Mouse (Mus musculus): ENCODE measurements around the gene A230072I06Rik.

The A230072I06Rik gene

DNA sequence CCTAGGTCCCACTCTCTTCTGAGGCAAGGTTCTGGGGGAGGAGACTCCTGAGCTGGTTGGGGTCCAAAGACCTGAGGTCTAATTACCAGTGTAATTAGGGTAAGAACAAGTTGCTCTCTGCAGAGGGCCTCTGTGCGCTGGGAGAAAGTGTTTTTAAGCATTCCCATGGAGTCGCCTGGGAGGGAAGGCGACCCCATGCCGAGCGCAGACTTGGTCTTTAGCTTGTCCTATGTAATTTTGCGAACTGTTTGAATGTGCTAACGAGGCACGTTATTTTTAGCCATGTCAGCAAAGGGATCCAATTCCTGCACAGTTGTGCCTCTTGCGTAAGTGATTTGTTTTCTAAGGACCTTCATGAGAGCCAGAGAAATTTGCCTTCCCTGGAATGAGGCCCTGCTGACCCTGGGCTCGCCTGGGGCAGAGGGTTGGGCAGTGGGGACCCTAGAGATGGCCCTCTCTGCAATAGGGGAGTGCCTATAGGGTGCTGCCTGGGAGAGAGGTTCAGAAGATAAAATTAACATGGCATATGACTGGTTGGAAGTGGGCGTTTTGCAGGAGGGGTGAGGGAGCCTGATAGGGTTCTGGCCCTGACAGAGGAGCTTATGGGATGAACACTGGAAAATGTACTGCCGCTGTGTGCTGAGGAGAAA, at the start of gene A230072I06Rik:
TSS of gene A230072I06Rik (plus strand) at position 157 of the 650 bp plus-strand sequence.
- no peak for DNase-seq (ENCODE audit: extremely low read depth, insufficient read length, low spot score)

DNA sequence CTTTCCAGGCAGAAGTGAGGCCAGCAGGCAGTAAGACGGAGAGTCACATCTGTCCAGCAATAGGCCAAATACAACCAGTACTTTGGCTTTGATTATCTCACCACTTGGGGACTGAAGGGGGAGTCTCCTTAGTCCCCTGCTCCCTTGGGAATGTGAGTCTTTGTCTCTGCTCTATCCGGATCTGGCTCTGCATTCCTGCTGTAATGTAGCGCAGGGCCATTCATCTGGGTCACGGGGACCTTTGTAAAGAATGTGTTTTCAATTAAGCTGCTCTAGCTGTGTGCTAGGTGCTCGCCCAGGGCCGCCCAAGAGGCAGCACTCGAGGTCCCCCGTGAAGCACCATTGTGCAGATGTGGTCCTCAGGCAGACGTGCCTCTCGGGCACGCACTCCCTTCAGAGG, 44.6 kb upstream of the A230072I06Rik start:
- DNase-seq (ENCODE audit: extremely low read depth, insufficient read length, low spot score), result no peak

DNA sequence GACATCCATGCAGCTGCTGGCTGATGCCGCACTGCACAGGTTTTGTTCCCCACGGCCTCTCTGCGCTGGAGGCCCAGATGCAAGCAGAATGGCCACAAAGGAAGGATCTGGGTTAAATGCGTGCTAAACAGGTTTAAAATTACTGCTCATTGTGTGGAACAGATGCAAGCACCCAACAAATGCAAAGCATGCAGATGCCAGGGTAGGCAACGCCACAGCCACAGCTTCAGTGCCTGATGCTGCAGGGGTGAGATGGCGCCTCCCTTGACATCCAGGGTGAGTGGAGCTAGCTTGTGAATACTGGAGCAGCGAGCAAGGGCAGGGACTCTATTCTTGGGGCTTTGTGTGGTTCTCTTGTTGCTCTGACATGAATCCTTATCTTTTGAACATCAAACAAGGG, 39.8 kb upstream of the A230072I06Rik start:
- no peak for DNase-seq (ENCODE audit: extremely low read depth, insufficient read length, low spot score)

DNA sequence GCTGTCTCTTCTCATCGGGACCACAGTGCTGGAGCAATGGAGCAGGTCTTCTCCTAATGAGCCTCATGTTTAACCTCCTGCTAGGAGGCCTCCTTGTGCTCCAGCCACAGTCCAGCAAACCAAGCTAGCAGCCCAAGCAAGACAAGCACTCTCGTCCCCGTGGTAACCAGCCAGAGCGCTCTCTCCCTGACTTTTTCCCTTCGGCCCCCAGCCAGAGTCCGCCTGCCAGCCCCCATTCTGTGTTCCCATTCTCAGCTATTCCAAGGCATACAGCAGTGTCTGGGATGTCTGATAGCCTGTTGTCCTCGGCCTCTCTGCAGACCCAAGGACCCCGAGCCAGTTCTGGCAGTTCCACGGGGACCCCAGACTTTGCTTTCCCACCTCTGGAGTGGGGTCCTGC, 38.5 kb upstream of the A230072I06Rik start:
- no peak for DNase-seq (ENCODE audit: extremely low read depth, insufficient read length, low spot score)

DNA sequence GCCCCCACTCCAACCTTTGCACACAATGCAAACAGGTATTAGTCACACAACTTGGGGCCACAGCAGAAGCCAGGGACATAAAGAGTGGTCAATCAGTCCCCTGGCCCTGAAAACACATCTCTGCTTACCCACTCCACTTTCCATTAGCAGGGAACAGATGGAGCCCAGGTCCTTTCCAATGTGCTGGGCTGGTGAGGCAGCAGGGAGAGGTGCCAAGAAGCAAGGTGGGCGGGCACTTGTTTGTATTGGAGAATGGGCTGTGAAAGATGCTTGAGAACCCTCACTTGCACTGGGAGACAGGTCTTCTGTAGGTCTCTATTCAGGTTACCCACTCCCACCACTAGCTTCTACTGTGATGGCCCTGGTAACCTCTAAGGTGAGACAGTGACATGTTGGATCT, 34.9 kb upstream of the A230072I06Rik start:
- no peak for DNase-seq (ENCODE audit: extremely low read depth, insufficient read length, low spot score)

DNA sequence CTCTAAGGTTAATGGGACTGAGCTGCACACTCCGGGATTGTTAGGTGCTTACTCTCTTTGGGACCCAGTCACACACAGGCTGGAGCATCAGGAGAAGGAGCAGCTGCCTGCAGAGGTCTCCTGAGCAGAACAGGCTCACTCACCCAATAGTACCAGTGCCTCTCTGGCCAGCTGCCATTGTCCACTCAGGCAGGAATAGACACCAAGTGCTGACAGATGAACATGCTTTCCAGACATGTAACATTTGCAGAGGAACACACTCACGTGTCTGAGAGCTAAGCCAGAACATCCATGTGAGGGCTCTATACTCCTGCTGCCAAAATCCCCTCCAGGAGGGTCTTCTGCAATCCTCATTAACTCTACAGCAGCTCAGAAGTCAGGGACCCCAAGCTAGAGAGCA, 18.7 kb upstream of the A230072I06Rik start:
- DNase-seq (ENCODE audit: extremely low read depth, insufficient read length, low spot score), result no peak

DNA sequence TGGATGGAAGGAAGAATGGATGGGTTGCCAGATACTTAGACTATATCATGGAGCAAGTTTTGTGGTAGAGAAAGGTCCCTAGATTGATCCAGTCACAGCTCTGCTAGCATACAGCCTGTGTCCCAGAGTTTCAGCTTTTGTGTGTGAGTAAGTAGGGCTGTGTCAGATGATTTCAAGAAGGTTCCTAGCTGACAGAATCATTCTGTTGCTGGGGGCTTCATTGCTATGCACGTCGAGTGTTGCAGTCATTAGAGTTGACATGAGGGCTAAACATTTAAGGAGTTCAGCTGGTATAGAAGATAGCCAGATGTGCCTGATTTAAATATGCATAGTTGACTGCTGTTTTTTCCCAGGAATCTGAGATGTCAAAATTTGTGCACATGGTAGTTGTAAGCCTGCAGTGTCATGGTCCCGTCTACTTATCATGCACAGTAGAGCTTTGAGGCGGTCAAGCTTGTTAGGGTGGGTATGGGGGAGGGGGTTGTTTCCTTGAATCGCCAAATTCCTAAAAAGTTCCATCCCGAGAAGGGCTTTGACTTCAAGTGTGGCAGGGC, 18.1 kb upstream of the A230072I06Rik start:
- DNase-seq (ENCODE audit: extremely low read depth, insufficient read length, low spot score), result no peak

DNA sequence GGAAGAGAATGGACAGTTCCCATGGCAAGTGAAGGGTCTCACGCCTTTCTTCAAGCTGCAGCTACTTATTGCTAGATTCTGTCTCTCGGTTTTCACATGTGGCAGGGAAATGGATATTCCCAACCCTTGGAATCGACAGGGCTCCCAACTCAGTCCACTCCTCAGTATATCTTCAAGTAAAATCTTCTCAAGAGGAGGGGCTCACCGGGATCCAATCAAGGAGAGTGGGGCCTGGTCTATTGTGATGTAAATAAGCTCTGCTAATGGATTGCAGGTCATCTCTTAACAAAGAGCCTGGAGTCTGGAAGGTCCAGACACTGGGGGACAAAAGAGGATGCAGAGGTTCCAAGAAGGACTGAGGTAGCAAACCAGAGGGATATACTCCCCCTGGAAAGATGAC, 17.1 kb upstream of the A230072I06Rik start:
- DNase-seq (ENCODE audit: extremely low read depth, insufficient read length, low spot score), result no peak

DNA sequence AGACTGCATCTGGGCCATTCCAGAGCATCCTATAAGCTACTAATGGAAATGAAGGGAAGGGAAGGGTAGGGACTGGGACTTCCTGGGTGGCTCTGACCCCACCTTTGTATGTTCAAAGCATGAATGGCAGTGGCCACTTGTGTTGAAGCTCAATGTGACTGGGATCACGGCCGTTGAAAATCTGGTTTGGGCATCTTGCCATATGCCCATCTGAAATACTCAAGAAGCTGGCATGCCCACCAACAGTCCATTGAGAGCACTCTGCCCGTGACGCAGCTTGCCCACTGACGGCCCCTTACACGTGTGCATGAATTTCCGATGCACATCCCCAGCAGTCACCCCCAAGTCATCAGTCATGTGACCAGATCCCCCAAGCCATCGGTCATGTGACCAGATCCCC, 13.6 kb upstream of the A230072I06Rik start:
- DNase-seq (ENCODE audit: extremely low read depth, insufficient read length, low spot score), result no peak

DNA sequence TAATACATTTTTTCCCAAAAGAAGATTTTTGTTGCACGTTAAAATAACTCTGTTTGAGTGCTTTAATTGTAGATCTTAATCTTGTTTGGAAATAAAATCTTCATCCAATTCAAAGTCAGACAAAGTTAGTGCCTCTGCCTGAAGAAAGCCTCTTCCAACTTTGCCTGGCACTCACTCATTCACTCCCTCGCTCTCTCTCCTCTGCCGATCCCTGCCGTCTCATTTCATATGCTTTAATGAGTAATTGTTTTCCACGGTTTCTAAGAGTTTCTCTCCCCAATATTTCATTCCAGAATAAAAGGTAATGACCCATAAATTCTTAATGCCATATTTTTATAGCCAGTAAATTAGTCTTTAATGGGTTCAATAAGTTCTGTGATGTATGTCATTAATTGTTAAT, 10.8 kb upstream of the A230072I06Rik start:
- no peak for DNase-seq (ENCODE audit: extremely low read depth, insufficient read length, low spot score)

DNA sequence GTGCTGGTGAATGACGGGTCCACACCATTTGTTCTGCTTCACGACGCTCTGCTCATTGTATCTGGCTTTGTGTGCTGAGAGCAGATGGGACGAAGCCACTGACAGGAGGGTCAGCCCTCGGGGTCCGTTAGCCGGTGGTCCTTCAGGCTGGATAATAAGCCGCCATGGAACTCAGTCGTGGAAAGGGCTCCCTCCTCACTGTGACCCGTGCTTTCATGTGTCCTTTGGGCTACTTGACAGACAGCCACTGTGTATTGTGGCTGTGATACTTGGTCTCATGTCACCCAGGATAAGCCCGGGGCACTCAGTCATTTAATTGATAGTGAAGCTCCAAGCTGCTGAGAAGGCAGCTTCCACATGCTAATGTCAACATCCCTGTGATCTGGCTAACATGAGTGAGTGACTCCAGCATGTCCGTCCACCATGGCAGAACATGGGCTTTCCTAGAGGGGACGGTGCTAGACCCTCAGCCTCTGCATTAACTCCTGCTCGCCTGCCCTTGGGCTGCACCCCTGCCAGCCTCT, 10.3 kb upstream of the A230072I06Rik start:
- DNase-seq (ENCODE audit: extremely low read depth, insufficient read length, low spot score), result no peak

DNA sequence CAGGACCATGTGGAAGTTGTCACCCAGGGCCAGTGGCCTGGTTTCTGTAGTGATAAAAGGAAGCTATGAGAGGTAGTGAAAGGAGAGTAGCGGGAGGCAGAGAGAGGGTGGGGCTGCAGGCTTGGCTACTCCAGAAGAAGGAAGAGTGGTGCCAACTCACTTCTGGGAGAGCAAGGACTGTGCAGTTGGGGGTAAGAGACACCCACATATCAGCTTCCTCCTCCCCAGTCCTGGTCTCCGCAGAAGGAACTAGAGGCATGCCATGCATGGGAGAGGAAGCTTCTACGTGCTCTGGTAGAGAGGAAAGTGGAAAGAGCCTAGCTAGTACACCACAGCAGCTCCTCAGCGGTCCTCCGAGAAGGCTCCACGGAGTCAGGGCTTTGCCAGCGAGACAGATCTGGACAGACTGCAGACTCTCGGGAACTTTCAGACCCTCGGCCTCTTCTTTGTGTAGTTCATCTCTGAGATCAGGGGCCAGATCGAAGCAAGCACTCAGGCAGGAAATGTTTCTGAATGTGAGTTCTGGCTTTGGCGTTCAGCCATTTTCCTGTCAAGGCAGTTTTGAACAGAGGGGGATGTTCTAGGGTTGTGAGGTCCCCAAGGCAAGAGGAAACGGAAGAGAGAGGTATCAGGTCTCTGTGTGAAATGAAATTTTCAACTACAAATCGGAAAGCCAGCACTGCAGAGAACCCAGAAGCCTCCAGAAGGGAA, 1.0 kb downstream of the A230072I06Rik start:
- DNase-seq (ENCODE audit: extremely low read depth, insufficient read length, low spot score), result no peak

DNA sequence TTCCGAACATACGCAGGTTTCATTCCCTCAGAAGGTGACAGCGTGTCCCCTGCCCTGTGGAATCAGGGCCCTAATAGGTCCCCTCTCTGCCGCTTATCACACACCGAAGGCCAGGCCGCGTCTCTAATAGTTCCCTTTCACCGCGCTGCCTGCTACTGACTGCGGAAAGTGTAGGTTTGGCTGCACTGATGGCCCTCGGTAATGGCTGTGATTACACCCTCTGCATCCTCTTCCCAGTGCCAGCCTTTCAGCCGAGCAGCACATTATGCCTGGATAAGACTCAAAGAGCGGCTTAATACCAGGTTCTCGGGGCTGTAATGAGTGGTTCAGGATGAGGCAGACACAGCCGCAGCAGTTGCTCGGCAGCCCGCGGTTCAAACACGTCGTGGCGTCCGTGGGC, 3.5 kb downstream of the A230072I06Rik start:
- no peak for DNase-seq (ENCODE audit: extremely low read depth, insufficient read length, low spot score)

DNA sequence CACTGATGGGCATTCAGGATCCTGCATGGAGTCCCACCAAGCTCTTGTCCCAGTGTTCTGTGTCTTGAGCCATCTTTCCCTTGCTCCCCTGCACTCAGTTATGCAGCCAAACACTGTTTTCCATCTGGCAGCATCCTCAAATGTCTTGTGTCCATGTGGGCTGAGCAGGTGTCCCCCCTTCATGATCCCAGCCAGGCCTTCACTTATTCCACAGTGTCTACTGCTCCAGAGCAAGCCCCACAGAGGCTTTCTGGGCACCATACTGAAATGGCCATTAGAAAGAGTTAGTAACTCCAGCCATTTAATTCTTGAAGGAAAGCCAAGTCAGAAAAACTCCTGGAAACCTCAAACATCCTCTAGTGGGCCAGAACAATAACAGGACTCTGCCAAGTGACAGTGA, 11.9 kb downstream of the A230072I06Rik start:
- no peak for DNase-seq (ENCODE audit: extremely low read depth, insufficient read length, low spot score)

DNA sequence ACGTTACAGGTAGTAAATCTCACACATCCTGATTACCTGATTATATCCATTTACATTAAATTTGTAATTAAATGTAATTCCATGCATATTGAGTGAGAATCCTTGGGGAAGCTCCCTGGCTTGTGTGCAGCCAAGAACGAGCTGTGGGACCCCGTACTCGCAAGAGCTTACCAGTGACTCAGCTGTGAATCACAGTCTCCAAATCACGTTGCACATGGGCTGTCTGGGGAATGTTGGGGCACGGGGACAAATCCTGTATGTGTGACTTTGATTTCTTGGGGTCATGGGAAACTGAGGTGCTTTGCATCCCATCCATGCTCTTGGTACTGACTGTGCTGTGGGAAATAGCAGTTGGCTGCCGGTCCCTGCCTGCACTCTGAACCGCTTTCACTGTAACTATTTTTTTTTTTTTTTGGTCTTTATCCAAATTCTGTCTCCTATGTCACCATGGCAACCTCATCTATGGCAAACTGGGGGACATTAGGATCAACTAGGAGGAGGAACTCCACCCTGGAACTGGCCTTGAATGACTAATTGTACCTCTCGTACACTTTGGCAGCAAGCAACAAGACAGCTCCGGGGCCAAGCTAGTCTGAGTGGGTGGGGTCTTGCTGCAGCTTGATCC, 19.8 kb downstream of the A230072I06Rik start:
- no peak for DNase-seq (ENCODE audit: extremely low read depth, insufficient read length, low spot score)

DNA sequence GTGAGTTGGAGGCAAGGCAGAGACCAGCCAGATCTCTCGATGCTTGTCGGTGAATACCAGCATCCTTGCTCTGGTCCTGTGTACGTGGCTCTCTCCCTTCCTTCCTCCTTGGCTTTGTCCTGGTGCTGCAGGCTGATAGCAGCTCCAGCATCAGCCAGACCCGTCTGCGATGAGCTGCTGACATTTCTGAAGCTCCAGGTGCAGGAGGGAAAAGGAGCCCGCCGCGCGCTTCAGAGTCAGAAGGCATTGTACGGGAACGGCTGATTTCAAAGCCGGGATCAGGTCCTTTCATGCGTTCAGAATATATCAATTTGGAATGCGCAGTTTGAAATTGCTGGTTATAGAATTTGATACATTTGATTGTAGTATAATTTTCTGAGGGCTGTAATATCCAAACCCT, 23.4 kb downstream of the A230072I06Rik start:
- no peak for DNase-seq (ENCODE audit: extremely low read depth, insufficient read length, low spot score)

DNA sequence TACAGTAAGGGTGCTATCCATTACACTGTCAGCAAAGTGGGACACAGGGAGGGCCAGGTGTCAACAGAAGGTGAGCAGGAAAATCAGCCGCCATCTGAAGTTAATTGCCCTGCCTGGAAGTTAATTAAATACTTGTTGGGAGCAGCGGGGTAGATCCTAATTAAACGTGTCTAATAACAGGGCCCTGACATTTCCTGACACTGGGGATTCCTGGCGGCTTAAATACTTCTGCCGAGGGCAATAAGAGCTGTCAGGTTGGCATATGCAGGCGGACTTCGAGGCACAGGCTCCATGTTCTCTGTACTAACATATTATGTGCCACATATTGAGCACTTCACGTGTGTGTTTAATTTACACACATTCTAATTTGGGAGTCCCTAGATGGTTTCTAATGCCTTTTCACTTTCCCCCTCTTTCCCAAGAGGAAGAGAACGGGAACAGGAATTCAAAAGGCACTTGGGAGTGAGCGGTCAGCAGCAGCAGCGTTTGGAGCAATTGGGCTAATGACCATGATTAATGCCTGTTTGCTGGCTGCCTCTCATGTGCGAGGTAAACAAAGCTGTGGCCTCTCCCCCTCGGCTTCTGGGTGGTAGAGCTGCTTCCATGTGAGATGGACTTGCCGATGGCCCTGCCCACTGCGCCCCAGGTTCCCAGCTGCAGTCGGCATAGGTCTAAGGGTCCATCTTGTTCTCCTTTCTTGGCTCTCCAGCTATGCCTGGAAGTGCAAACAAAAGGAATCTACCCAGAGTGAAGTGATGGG, 34.5 kb downstream of the A230072I06Rik start:
- DNase-seq (ENCODE audit: extremely low read depth, insufficient read length, low spot score), result no peak

DNA sequence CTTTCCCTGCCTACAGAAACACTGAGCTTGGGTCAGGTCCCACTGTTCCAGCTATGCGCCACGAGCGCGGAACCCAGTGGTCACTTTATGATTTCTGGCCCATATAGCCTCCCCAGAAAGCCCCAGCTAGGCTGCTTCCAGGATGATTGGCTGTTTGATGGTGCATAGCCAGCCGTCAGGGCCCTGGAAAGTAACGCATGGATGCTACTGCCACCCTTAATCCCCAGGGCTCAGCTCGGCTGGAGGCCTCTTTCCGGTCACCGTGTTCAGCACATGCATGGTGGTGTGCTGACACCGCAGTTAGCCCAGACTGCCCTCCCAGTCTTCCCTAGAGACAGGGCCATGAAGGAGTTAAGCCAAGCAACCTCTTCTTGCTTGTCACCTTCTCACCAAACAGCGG, 35.6 kb downstream of the A230072I06Rik start:
- DNase-seq (ENCODE audit: extremely low read depth, insufficient read length, low spot score), result no peak

DNA sequence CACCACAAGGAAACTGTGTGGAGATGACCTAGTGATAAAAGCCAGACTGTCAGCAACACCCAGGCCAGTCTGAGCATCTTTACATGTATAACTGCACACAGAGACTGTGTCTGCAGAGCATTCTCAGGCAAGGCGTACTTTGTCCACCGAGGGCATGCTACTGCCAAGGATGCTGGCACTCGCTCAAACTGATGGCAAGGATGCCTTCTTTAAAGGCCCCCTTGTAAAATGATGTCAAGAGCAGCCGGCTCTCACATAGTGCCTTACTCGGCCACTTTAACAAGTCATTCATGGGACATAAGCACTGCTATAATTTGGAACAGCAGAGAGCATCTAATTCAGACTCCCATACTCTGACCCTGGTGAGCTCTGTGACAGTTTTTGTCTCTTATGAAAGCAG, 36.6 kb downstream of the A230072I06Rik start:
- no peak for DNase-seq (ENCODE audit: extremely low read depth, insufficient read length, low spot score)

DNA sequence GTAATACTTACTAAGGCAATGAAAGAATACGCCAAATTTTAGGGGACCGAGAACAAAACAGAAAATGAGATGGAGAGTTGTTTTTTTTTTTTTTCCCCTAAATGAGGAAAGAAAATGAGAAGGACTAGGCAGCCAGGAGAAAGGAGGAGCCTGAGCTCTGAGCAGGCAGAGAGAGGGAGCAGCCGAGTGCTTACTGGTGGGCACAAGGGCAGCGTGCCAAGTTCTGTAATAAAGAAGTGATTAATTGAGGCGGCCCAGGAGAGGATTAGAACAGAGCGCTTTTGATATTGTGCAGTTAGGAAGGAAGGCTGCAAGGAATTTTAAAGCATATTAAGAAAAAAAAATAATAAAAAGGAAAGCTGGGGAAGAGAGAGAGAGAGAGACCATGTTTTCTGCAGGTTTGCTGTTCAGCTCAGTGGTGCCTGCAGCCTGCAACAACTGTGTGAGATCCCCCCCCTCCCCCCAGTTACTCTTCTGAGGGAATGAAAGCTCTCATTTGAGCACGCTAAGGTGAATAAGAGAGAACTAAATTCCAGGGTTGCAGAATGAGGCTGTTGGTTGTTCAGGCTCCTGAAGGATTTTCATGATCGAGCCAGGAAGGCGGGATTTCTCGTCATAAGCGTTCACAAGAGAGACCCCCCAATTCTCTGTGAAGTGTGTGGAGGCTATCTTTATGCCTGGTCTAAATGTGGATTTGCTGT, 41.3 kb downstream of the A230072I06Rik start:
- no peak for DNase-seq (ENCODE audit: extremely low read depth, insufficient read length, low spot score)
